Mouse (Mus musculus) urinary bladder, adult 18-20 months (tissue): ENCODE measurements at regions not wholly inside any gene's neighbourhood (a gene's known extent, or its start where the extent isn't known, plus 50 kb on each side); places are given as distances from the start of the nearest gene placed in this dataset.

Source experiments
- DNase-seq, 2 experiments: peaks; one replicate each; pipeline ENCODE4 v3.0.0; 2022; ENCODE audit warnings: low spot score in 2 of 2, mixed read lengths in 2 of 2

- no peak for DNase-seq
Measured at GRCm38 (mm10) chr8:6583337-6584096, 1478.4 kb upstream of the Slc10a2 start.

- DNase-seq = no peak
Measured at GRCm38 (mm10) chr8:6582732-6583131, 1477.6 kb upstream of the Slc10a2 start.

GRCm38 (mm10) chr8:6577868-6578634 is 1472.9 kb upstream of the Slc10a2 start:
- no peak for DNase-seq

GRCm38 (mm10) chr8:6575241-6575640 is 1470.1 kb upstream of the Slc10a2 start:
- no peak for DNase-seq

- DNase-seq = no peak
Measured at GRCm38 (mm10) chr8:6573492-6573891, 1468.3 kb upstream of the Slc10a2 start.

DNA sequence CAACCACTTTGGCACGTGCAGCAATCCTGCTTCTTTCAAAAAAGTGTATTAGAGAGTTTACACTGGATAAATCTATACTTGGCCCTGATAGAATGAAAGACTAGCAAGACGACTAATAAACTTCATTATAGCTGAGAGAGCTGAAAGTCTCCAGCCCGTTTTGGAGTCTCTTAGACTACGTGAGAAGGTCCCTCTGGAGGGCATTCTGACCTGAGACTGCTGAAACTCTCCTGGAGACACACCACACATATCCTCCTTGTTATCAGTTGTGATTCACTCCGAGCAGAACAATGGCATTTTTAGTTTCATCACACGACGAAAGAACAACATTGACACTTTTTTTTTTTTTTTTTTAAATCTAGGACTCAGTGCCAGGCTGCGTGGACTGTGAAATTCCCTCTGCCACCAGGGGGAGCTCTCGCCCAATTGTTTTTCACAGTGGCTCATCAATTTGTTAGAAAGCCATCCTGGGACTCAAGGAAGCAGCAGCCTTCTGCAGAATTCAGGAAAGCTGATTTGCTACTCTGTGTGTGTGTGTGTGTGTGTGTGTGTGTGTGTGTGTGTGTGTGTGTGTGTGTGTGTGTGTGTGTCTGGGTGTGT is 1467.0 kb upstream of the Slc10a2 start:
- DNase-seq = peak; percentile 60 to 83

DNA sequence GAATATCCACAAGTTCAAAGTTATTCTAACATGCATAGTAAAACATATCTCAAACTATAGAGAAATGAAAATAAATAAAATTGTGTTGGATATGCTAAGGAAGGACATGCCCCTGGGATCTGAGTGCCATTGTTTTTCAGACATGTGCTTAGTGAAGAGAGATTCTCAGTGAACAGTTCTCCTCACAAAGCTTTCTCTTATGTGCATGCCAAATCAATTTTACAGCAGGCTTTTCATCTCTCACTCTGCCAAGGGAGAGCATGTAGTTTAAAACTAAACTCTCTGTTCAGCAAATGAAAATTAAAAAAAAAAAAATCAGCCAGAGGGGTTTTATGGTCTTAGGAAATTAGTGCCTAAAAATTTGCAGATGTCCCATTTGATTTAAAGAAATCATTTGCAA is 1445.8 kb upstream of the Slc10a2 start:
- no peak for DNase-seq

DNA sequence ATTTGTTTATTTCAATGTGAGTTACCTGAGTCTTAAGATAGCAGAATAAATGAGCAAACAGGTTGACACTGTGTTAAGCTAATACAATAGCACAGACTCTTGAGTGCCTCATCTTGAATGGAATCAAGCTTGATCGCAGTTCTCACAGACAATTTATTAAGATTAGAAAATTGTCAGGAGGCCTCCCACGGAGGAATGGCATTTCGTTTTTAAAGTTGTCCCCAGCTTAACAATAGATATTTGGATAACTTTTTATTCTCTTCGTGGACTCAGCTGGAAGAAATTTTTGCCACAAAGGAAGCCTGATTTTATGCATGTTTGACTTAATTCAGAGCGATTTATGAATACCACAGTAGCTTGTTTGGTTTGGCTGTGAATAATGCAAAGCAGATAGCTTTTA is 1422.0 kb upstream of the Slc10a2 start:
- DNase-seq = no peak

- no peak for DNase-seq
Measured at GRCm38 (mm10) chr8:6515882-6516682, 1410.9 kb upstream of the Slc10a2 start.

DNA sequence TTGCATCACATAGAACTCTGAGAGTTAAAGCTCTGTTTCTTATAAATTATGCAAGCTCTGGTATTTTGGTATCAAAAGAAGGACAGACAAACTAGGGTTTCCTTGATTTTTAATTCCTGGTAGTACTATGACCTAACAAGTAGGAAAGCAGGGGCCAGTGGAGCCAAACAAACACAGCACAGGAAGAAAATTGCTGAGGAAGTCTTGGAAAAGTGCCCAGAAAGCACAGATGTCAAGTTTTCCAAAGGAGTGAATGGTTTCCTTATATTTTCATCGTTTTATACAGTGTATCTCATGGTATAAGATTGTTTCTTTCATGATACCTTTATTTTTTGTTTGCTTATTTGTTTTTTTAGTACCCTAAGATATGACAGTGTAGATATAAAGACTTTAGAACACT is 1387.3 kb upstream of the Slc10a2 start:
- DNase-seq = no peak

DNA sequence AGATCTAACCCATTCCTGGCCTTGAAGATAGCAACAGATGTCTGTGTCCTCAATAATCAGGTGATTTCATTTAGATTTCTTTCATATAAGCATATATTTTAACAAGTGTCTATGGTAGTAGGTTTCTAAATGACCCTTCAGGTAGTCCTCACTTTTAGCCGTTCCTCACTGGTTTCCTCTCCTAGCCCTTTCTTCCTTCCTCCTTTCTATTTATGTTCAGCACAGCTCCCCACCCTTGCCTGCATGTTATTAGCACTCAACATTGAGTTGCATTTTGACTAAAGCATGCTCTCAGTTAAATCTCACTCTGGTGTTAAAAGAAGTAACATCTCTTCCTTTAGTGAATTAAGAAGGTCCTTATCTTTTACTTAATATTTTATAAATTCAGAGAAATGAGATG is 1376.8 kb upstream of the Slc10a2 start:
- DNase-seq = no peak

- DNase-seq = no peak
Measured at GRCm38 (mm10) chr8:6471089-6471488, 1365.9 kb upstream of the Slc10a2 start.

GRCm38 (mm10) chr8:6456553-6457180 is 1351.5 kb upstream of the Slc10a2 start:
- no peak for DNase-seq

DNA sequence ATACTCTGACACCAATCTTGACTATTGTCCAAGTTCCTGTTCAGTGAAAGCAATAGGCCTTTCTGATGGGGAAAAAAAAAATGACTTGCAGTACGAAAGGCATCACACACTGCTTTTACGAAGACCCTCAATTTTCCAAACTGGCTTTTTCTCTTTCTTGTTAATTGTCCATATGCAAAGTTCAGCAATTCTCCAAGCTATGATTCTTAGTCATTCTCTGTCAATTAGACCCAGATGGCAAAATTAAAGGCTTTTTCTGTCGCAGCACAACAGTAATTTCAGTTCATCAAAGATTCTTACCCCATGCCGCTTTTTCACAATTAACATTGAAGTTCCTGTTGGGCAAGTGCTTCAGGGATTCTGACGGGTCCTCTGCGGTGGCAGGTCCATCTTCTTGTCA is 1343.2 kb upstream of the Slc10a2 start:
- no peak for DNase-seq

- DNase-seq = no peak
Measured at GRCm38 (mm10) chr8:6439069-6439468, 1333.9 kb upstream of the Slc10a2 start.
